In the genomic region with DNA sequence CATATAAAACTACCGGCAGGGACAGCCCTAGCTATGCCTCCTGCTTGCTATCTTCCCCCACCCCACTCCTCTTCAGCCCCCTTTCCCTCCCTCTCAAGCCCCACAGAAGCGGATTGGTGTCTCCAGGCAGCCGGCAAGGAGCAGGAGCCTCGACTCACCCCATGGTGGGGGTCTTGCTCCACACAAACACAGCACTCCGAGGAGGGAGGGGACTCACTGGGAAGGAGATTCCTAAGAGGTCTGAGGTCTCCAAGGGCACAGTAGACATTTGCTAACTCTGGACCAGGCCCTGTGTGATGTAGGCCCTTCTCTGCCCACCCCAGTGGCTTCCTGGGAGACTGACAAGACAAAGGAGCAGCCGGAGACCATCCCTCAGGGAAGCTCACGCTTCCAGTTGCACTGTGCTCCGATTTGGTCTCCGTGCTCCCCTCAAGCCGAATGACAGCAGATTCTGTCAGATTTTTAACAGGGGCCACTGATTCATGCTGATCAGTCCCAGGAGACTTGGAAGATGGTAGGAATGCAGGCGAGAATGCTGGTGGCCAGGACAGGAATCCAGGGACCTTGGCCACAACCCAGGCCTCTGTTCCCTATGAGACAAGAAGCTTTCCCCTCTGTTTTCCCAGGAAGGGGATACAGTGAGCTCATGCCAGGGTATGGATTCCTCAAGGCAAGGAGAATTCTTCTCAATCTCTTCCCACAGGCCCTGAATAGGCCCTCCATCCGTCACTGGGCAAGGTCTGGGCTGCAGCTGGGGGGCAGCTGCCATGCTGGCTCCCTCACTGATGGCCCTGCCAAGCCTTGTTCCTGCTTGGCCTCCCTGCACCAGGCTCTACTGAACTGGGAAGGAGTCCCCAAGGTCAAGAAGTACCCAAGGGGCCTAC, we compare ENCODE assay signal across 10 mouse cellular contexts. TPM values are rescaled to one million over a fixed set of nuclear protein-coding genes. Genes with fewer than 3 reads are reported as not detected.
DNase-seq lines count a peak whose midpoint lies in the region; ATAC-seq lines count a peak whose summit lies in the region.
"Had no signal": no experiment of that assay in that cellular context is flagged by ENCODE, and none has a peak within 500 bp of the region (broad histone marks: within the 10 kb centered on the region; RNA-seq: fewer than 3 reads in every experiment).

No protein-coding gene starts in this region.

- peaks cover 50% of the 10 kb centered on the region for H3K27me3 ChIP-seq in embryonic facial prominence, embryonic 10.5 days (replicated peaks; ENCODE audit: low read depth, poor library complexity, severe bottlenecking)
- H3K27me3 ChIP-seq in limb, embryonic 12.5 days: peaks cover 27% of the 10 kb centered on the region

- H3K9ac ChIP-seq in limb, embryonic 12.5 days (replicated peaks): 0 out of 2 replicates have a peak overlapping the region, but pooled peaks have one; percentile 12

- peak; percentile 52 for DNase-seq in gastrocnemius, postnatal 25 days
- DNase-seq in gastrocnemius, adult 18-20 months (ENCODE audit: low spot score): no peak
- DNase-seq in kidney, postnatal 14 days: peak; percentile 10
- no peak for DNase-seq in kidney, postnatal 10 days
- DNase-seq in embryonic facial prominence, embryonic 10.5 days (ENCODE audit: low spot score): peak; percentile 51
- DNase-seq in frontal cortex, postnatal 25 days (ENCODE audit: low spot score in 2 of 2): no peak
- DNase-seq: lung, postnatal 36 days; thymus, postnatal 36 days had no signal

- H3K9me3 ChIP-seq in embryonic facial prominence, embryonic 10.5 days: no peaks in the 10 kb centered on the region
- H3K9me3 ChIP-seq in limb, embryonic 12.5 days: no peaks in the 10 kb centered on the region

- H3K27ac ChIP-seq in embryonic facial prominence, embryonic 10.5 days (replicated peaks): peak overlapping the region; percentile 60
- no peak overlapping the region for H3K27ac ChIP-seq in limb, embryonic 12.5 days

- H3K4me2 ChIP-seq in limb, embryonic 12.5 days: no peak overlapping the region

- 52% methylated on average over 12 of the region's 12 CpGs for WGBS in embryonic facial prominence, embryonic 10.5 days
- WGBS in limb, embryonic 12.5 days: 59% methylated on average over 12 of the region's 12 CpGs

- no peak for ATAC-seq in limb, embryonic 12.5 days (ENCODE audit: insufficient number of reproducible peaks, insufficient read depth, low FRiP score, low TSS enrichment, low read depth)

- no peaks in the 10 kb centered on the region for H3K36me3 ChIP-seq in embryonic facial prominence, embryonic 10.5 days (replicated peaks)
- no peaks in the 10 kb centered on the region for H3K36me3 ChIP-seq in limb, embryonic 12.5 days

- no peak overlapping the region for H3K4me3 ChIP-seq in embryonic facial prominence, embryonic 10.5 days
- H3K4me3 ChIP-seq in limb, embryonic 12.5 days (replicated peaks): no peak overlapping the region

- H3K4me1 ChIP-seq in embryonic facial prominence, embryonic 10.5 days: peaks cover 63% of the 10 kb centered on the region
- H3K4me1 ChIP-seq in limb, embryonic 12.5 days (replicated peaks): peaks cover 54% of the 10 kb centered on the region

RNA-seq across cellular contexts. Expression of gene Dlk1, which starts 55.2 kb away (rescaled TPM):
- total RNA-seq in gastrocnemius, postnatal 25 days (2021): 10 to 100 TPM in 1 of 2 experiments, 1 to 10 TPM in 1; 9.4 to 12.8 TPM
- total RNA-seq in gastrocnemius, adult 18-20 months (2021): 1 to 10 TPM in 1 of 2 experiments, under 1 TPM in 1; 0.69 to 1.1 TPM
- 287 and 291 TPM in 2 replicates for polyA plus RNA-seq in embryonic facial prominence, embryonic 10.5 days (2016; fragmentation: Nextera tagmentation; extraction: Ambion mirVana)
- polyA plus RNA-seq in limb, embryonic 12.5 days (2016; fragmentation: Nextera tagmentation; extraction: Ambion mirVana): 120 and 148 TPM in 2 replicates
- total RNA-seq: hematopoietic stem cell, adult 5-6 weeks had no signal

Comparison
In these comparisons a context has a peak if more than half of its experiments do, and no peak if none do; other contexts are left out.
1. DNase-seq: peak in gastrocnemius, postnatal 25 days (single experiment), kidney, postnatal 14 days (single experiment) and embryonic facial prominence, embryonic 10.5 days (single experiment); none in gastrocnemius, adult 18-20 months (single experiment), kidney, postnatal 10 days (single experiment) and frontal cortex, postnatal 25 days (0 of 2).
2. RNA of gene Dlk1, which starts 55.2 kb away (total RNA-seq): 9.4 to 12.8 TPM in gastrocnemius, postnatal 25 days; 0.69 to 1.1 TPM in gastrocnemius, adult 18-20 months; every median in the first group is over 4 times any median in the second.